Mouse (Mus musculus) thymus, postnatal 0 days (tissue): Measurements from ENCODE around the gene Irf2. TPM values are rescaled to one million over a fixed set of nuclear protein-coding genes. Genes with fewer than 3 reads are reported as not detected.
A peak's percentile ranks its signal among the peaks of the same experiment; 100 is the strongest.
"Not testable (repeated sequence)": the region's sequence is repeated elsewhere in the genome, so short reads cannot be mapped to it uniquely, and the experiment has no call there.

Experiments used
- DNase-seq: peaks from one replicate; pipeline ENCODE4 v3.0.0-alpha.2; 2015; ENCODE audit warnings: low spot score
- polyA plus RNA-seq: library from polyadenylated mRNA; unstranded; fragments of >200 nt; fragmentation: Nextera tagmentation; extraction: Ambion mirVana; gene quantifications from 2 replicates; pipeline ENCODE4 v1.2.1, GENCODE M21; 2015

Irf2 gene
- polyA plus RNA-seq, 1 experiment from 2014 or later = 57.8 TPM

GRCm38 (mm10) chr8:46726383-46726782, 13.1 kb upstream of the Irf2 start:
- no peak for DNase-seq

GRCm38 (mm10) chr8:46729671-46730070, 9.9 kb upstream of the Irf2 start:
- DNase-seq = not testable (repeated sequence)

- no peak for DNase-seq
Measured at GRCm38 (mm10) chr8:46732381-46732915, 7.1 kb upstream of the Irf2 start.

GRCm38 (mm10) chr8:46733603-46734002, 5.9 kb upstream of the Irf2 start:
- no peak for DNase-seq

- no peak for DNase-seq
Measured at GRCm38 (mm10) chr8:46735505-46735904, 4.0 kb upstream of the Irf2 start.

GRCm38 (mm10) chr8:46736260-46736659, 3.3 kb upstream of the Irf2 start:
- DNase-seq = no peak

- DNase-seq = no peak
Measured at GRCm38 (mm10) chr8:46737421-46737820, 2.1 kb upstream of the Irf2 start.

GRCm38 (mm10) chr8:46737907-46738306, 1.6 kb upstream of the Irf2 start:
- DNase-seq = no peak

GRCm38 (mm10) chr8:46738601-46739000, 931 bp upstream of the Irf2 start:
- DNase-seq = no peak

GRCm38 (mm10) chr8:46739956-46740512, 502 bp downstream of the Irf2 start:
- peak; percentile 29 for DNase-seq

GRCm38 (mm10) chr8:46740513-46741280, 1.2 kb downstream of the Irf2 start:
- peak; percentile 49 for DNase-seq

GRCm38 (mm10) chr8:46741281-46741791, 1.8 kb downstream of the Irf2 start:
- DNase-seq = peak; percentile 47

GRCm38 (mm10) chr8:46741991-46742690, 2.6 kb downstream of the Irf2 start:
- DNase-seq = no peak

- no peak for DNase-seq
Measured at GRCm38 (mm10) chr8:46742691-46743082, 3.2 kb downstream of the Irf2 start.

- DNase-seq = no peak
Measured at GRCm38 (mm10) chr8:46745464-46745863, 5.9 kb downstream of the Irf2 start.

GRCm38 (mm10) chr8:46747311-46747980, 7.9 kb downstream of the Irf2 start:
- peak; percentile 53 for DNase-seq

- no peak for DNase-seq
Measured at GRCm38 (mm10) chr8:46750000-46750399, 10.5 kb downstream of the Irf2 start.

GRCm38 (mm10) chr8:46750566-46750965, 11.0 kb downstream of the Irf2 start:
- DNase-seq = no peak

- DNase-seq = no peak
Measured at GRCm38 (mm10) chr8:46751151-46751550, 11.6 kb downstream of the Irf2 start.

- DNase-seq = no peak
Measured at GRCm38 (mm10) chr8:46752986-46753385, 13.5 kb downstream of the Irf2 start.

GRCm38 (mm10) chr8:46754355-46754754, 14.8 kb downstream of the Irf2 start:
- no peak for DNase-seq
